Mouse (Mus musculus) megakaryocyte-erythroid progenitor cell, adult 5-6 weeks (primary cell): ENCODE data around the gene Gpr3. TPM values are rescaled to one million over a fixed set of nuclear protein-coding genes. Genes with fewer than 3 reads are reported as not detected.
A peak's percentile ranks its signal among the peaks of the same experiment; 100 is the strongest.

Experiments
- ATAC-seq: replicated peaks from 2 replicates; pipeline ENCODE4 v1.8.0; 2016; ENCODE audit warnings: mild to moderate bottlenecking, inconsistent platforms; ENCODE audit not compliant: severe bottlenecking, poor library complexity, low FRiP score, low TSS enrichment
- total RNA-seq, 2 experiments: library from RNA; stranded (forward) in 1 of 2; stranded (reverse) in 1 of 2; fragments of 200-1000, 215-1000 nt in 1 of 2; fragments of >200 nt in 1 of 2; fragmentation: Nextera tagmentation in 1 of 2; gene quantifications; 2 replicates each; pipeline ENCODE4 v1.2.3; 2014 to 2017

Gpr3 gene
- total RNA-seq, 2 experiments from 2014 or later = not detected

DNA sequence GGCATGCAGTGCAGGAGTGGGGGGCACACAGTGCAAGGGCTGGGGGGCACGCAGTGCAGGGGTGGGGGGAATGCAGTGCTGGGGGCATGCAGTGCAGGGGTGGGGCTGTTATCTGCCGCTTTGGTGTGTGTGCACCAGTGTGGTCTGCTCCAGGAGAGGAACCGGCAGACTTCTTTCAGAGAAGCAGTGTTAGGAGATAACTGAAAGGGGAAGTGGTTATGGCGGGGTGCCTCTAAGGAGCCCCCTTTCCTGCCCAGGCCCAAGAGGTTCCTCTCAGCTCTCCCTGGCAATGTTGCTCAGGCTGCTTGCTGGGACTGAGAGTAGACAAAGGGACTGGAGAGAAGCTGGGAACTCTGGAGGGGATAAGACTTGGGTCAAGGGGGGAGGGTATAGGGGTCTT is 25.6 kb upstream of the Gpr3 start:
- peak; percentile 25 for ATAC-seq

GRCm38 (mm10) chr4:133235415-133235814 is 23.1 kb upstream of the Gpr3 start:
- no peak for ATAC-seq

DNA sequence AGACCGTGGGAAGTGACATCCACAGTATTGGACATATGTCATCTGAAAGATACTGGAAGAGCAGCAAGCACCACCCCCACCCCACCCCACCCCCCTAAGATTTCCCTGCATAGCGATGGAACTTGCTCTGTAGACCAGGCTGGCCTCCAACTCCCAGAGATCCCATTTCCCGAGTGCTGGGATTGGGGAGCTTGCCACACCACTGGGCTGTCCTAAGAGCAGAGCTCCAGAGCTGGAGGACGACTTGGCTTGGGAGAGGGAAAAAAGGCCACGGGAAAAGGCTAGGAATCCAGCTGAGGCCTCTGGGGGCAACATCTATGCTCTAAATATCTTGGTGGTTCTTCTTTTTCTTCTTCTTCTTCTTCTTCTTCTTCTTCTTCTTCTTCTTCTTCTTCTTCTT is 22.4 kb upstream of the Gpr3 start:
- no peak for ATAC-seq

- peak; percentile 57 for ATAC-seq
These were observed 21.1 kb upstream of the Gpr3 start for GRCm38 (mm10) chr4:133233285-133233976.

DNA sequence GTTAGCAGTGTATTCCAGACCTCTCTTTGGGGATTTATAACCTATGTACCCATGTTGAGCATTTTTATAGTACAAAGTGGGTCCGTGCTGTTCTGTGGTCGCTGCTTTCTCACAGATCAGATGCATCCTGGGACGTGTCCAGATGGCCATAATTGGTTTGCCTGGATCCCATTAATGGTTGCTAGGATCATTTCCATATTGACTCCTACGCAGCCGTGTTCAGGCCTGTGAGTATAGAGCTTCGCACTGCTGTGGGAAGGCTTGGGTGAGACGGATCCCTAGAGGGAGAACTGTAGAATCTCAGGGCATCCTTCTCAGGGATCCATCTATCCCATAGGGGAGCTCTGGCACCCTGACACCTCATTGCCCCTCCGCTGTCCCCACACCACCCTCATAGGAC is 17.2 kb upstream of the Gpr3 start:
- no peak for ATAC-seq

DNA sequence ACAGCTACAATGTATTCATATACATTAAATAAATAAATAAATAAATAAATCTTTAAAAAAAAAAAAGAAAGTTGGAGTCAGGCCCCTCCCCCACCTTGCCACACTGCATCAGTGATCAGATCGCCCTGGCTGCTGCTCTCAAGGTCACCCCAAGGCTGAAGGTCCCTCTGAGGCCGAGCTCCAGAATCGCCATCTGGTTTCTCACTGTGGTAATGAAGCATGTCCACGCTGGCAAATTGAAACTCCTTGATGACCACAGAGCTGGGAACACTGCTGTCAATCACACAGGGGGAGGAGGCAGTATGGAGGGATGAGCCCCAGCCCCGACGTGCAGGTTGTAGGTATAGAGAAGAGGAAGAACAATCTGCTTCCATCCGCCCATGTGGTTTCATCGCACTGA is 15.3 kb upstream of the Gpr3 start:
- ATAC-seq = no peak

- ATAC-seq = no peak
These were observed 13.7 kb upstream of the Gpr3 start for GRCm38 (mm10) chr4:133226073-133226472.

- ATAC-seq = no peak
These were observed 11.5 kb upstream of the Gpr3 start for GRCm38 (mm10) chr4:133223875-133224274.

DNA sequence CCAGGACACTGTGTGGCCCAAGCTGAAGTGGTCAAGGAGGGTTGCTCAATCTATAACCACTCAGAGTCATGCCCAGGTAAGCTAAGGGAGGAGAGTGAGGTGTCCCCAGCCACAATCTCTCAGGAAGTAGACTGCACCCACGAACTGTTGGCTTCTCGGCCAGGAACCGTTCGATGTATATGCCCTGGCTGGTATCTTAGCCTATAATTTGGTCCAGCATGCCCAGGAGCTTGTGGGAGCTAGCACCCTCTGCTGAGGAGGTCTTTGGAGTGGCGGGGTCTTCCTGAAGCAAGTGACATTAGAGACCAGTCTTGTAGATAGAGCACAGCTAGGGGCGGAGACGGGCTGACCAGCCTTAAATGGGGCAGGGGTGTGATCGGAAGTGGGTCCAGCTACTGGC is 9.4 kb upstream of the Gpr3 start:
- ATAC-seq = no peak

DNA sequence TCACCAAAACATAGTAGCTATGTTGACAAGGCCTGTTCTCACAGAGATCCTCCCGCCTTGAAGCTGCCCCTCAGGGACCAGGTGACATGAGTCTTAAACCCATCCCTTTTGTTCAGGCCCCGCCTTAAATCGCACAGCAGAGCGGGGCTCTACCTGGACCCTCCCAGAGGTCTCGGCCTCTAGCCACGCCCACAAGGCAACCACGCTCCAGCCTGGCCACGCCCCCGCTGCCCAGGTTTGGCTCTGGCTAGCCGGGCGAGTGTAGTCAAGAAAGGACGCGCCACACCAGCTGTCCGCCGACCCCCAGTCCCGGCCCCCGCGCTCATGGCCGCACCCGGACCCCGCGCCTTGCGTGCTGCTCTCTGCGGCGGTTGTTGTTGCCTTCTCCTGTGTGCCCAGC is 8.3 kb upstream of the Gpr3 start:
- no peak for ATAC-seq

DNA sequence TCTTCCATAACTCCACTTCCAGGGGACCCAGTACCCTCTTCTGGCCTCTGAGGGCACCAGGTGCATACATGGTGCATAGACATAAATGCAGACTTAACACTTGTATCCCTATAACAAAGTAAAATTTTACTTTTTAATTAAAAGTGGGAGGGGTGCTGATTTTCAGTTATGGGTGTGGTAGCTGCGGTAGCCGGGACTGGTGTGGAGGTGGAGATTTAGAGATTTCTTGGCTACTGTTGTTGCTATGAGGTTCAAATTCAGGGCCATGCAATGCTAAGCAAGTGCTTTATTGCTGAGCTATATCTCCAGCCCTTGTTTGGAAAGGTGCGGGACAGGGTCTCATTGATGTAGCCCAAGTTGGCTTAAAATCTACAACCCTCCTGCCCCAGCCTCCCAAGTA is 6.4 kb upstream of the Gpr3 start:
- no peak for ATAC-seq

DNA sequence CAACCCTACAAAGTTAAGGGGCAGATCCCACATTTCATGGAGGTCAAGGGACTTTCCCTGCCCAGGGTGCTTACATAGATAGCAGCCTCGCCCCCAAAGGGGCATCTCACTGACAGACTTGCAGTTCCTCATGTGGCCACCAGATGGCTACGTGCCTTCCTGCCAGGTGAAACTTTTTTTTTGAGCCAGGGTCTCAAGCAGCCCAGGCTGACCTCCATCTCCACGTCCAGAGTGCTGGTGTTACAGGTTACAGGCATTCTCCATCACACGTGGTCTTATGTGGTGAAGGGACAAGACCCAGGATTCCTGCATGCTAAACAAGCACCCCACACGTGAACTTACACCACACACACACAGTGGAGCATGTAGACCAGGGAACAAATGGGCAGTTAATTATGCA is 5.3 kb upstream of the Gpr3 start:
- ATAC-seq = no peak; the same call in 1 of the 2 replicates

GRCm38 (mm10) chr4:133213661-133214060 is 1.3 kb upstream of the Gpr3 start:
- ATAC-seq = no peak

DNA sequence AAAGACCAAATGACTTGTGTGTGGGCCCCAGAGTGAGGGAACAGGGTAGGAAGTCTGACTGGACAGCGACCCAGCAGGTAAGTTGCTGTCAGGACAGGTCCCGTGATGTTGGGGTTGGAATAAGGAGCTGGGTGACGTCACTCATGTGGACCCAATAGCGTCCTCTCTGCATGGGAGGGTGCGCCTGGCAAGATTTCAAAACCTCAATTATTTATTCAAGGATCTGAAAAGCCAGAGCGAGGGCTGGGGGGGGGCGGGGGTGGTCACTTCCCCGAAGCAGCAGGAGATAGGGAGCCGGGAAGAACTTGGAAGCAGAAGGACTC is 893 bp upstream of the Gpr3 start:
- ATAC-seq = no peak

GRCm38 (mm10) chr4:133212562-133213267 is 379 bp upstream of the Gpr3 start:
- peak; percentile 71 for ATAC-seq

GRCm38 (mm10) chr4:133210788-133211390 is 1.4 kb downstream of the Gpr3 start:
- ATAC-seq = no peak

GRCm38 (mm10) chr4:133210023-133210787 is 2.1 kb downstream of the Gpr3 start:
- no peak for ATAC-seq

GRCm38 (mm10) chr4:133209366-133209765 is 3.0 kb downstream of the Gpr3 start:
- ATAC-seq = peak; percentile 46

GRCm38 (mm10) chr4:133204379-133204778 is 8.0 kb downstream of the Gpr3 start:
- ATAC-seq = no peak

DNA sequence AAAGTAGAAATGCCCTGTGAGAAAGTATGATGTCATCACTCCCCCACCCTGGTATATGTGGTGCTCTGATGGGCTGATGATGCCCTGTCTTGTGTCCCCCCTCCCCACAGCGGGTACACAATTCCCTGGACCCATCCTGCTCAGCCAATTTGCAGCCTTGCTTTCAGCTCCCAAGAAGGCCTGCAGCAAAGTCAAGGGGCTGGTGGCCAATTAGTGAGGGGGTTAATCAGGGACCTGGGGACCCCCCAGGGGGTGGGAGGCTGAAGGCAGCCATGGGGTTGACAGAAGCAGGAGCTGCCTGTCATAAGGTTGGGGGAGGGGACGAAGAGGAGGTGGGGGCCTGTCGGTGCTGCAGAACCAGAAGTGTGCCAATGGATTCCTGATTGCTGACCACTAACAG is 8.7 kb downstream of the Gpr3 start:
- no peak for ATAC-seq
